Mouse (Mus musculus): Measurements from ENCODE around the gene B4galnt3. TPM values are rescaled to one million over a fixed set of nuclear protein-coding genes. Genes with fewer than 3 reads are reported as not detected.
A peak's percentile ranks its signal among the peaks of the same experiment; 100 is the strongest.

B4galnt3 gene
- total and polyA plus RNA-seq, 2 experiments from 2014 or later: 0.16 to 1.2 TPM

- Histone ChIP-seq H3K27me3 (ENCODE audit: insufficient read depth, low read length) (no peaks in the 10 kb centered on the region), H3K4me1 (ENCODE audit: insufficient read depth) (no peaks in the 10 kb centered on the region), H3K4me3 (ENCODE audit: low read depth, low read length) (no peak overlapping the region), H3K27ac (ENCODE audit: low read depth, low read length) (no peak overlapping the region), H3K4me2 (ENCODE audit: low read depth) (no peak overlapping the region), H3K9me3 (ENCODE audit: low read length) (no peaks in the 10 kb centered on the region), H3K9ac (no peak overlapping the region), H3K36me3 (ENCODE audit: insufficient read depth) (no peaks in the 10 kb centered on the region)
- WGBS: 83% methylated on average over 4 of the region's 4 CpGs
- ATAC-seq (no peak), DNase-seq (no peak)
- TF ChIP-seq CTCF (IDR thresholded peaks at IDR 0.05; ENCODE audit: low read depth): no peak
These were observed 126.8 kb downstream of the B4galnt3 start for GRCm38 (mm10) chr6:120167574-120167973.

GRCm38 (mm10) chr6:120164765-120165164 lies 129.6 kb downstream of the B4galnt3 start:
- Histone ChIP-seq H3K9me3 (ENCODE audit: low read length) (no peaks in the 10 kb centered on the region), H3K4me3 (ENCODE audit: low read depth, low read length) (no peak overlapping the region), H3K27me3 (ENCODE audit: insufficient read depth, low read length) (no peaks in the 10 kb centered on the region), H3K4me2 (ENCODE audit: low read depth) (no peak overlapping the region), H3K27ac (ENCODE audit: low read depth, low read length) (no peak overlapping the region), H3K36me3 (ENCODE audit: insufficient read depth) (no peaks in the 10 kb centered on the region), H3K4me1 (ENCODE audit: insufficient read depth) (0 out of 2 replicates have a peak, but pooled peaks cover under 1% of the 10 kb centered on the region), H3K9ac (no peak overlapping the region)
- ATAC-seq (no peak), DNase-seq (no peak)
- WGBS: 76% methylated on average over 4 of the region's 4 CpGs
- TF ChIP-seq CTCF (IDR thresholded peaks at IDR 0.05; ENCODE audit: low read depth): no peak

GRCm38 (mm10) chr6:120162928-120163327 lies 131.4 kb downstream of the B4galnt3 start:
- H3K9me3 ChIP-seq (ENCODE audit: low read length): no peaks in the 10 kb centered on the region
- H3K4me2 ChIP-seq (ENCODE audit: low read depth): no peak overlapping the region
- no peak overlapping the region for H3K9ac ChIP-seq
- H3K4me3 ChIP-seq (ENCODE audit: low read depth, low read length): no peak overlapping the region
- 0 out of 2 replicates have a peak, but pooled peaks cover 5% of the 10 kb centered on the region for H3K4me1 ChIP-seq (ENCODE audit: insufficient read depth)
- no peak for ATAC-seq
- no peaks in the 10 kb centered on the region for H3K27me3 ChIP-seq (ENCODE audit: insufficient read depth, low read length)
- TF ChIP-seq CTCF (IDR thresholded peaks at IDR 0.05; ENCODE audit: low read depth): no peak
- WGBS: 88% methylated on average over 6 of the region's 6 CpGs
- no peaks in the 10 kb centered on the region for H3K36me3 ChIP-seq (ENCODE audit: insufficient read depth)
- DNase-seq: no peak
- H3K27ac ChIP-seq (ENCODE audit: low read depth, low read length): no peak overlapping the region

GRCm38 (mm10) chr6:120159133-120159901 lies 135.0 kb downstream of the B4galnt3 start:
- Histone ChIP-seq H3K27ac (ENCODE audit: low read depth, low read length) (no peak overlapping the region), H3K27me3 (ENCODE audit: insufficient read depth, low read length) (no peaks in the 10 kb centered on the region), H3K9ac (no peak overlapping the region), H3K36me3 (ENCODE audit: insufficient read depth) (no peaks in the 10 kb centered on the region), H3K4me1 (ENCODE audit: insufficient read depth) (0 out of 2 replicates have a peak, but pooled peaks cover 5% of the 10 kb centered on the region), H3K9me3 (ENCODE audit: low read length) (no peaks in the 10 kb centered on the region), H3K4me3 (ENCODE audit: low read depth, low read length) (no peak overlapping the region), H3K4me2 (ENCODE audit: low read depth) (no peak overlapping the region)
- no peak for TF ChIP-seq CTCF (IDR thresholded peaks at IDR 0.05; ENCODE audit: low read depth)
- 28% methylated on average over 9 of the region's 9 CpGs for WGBS
- peak; percentile 88 for ATAC-seq
- peak; percentile 79 for DNase-seq

- 28% methylated on average over 6 of the region's 6 CpGs for WGBS
- TF ChIP-seq CTCF (IDR thresholded peaks at IDR 0.05; ENCODE audit: low read depth): no peak
- no peak overlapping the region for H3K27ac ChIP-seq (ENCODE audit: low read depth, low read length)
These were observed 136.9 kb downstream of the B4galnt3 start for GRCm38 (mm10) chr6:120157479-120157878.

GRCm38 (mm10) chr6:120155510-120155909 lies 138.8 kb downstream of the B4galnt3 start:
- H3K4me1 ChIP-seq (ENCODE audit: insufficient read depth): 0 out of 2 replicates have a peak, but pooled peaks cover 5% of the 10 kb centered on the region
- DNase-seq: no peak
- no peaks in the 10 kb centered on the region for H3K36me3 ChIP-seq (ENCODE audit: insufficient read depth)
- TF ChIP-seq CTCF (IDR thresholded peaks at IDR 0.05; ENCODE audit: low read depth): no peak
- no peak overlapping the region for H3K27ac ChIP-seq (ENCODE audit: low read depth, low read length)
- H3K9ac ChIP-seq: no peak overlapping the region
- H3K4me2 ChIP-seq (ENCODE audit: low read depth): no peak overlapping the region
- H3K27me3 ChIP-seq (ENCODE audit: insufficient read depth, low read length): no peaks in the 10 kb centered on the region
- 87% methylated on average over 4 of the region's 4 CpGs for WGBS
- H3K4me3 ChIP-seq (ENCODE audit: low read depth, low read length): no peak overlapping the region
- no peaks in the 10 kb centered on the region for H3K9me3 ChIP-seq (ENCODE audit: low read length)
- ATAC-seq: no peak

More at GRCm38 (mm10) chr6:120157479-120157878, 136.9 kb downstream of the B4galnt3 start:
- Histone ChIP-seq H3K9me3 (ENCODE audit: low read length) (no peaks in the 10 kb centered on the region), H3K4me1 (ENCODE audit: insufficient read depth) (0 out of 2 replicates have a peak, but pooled peaks cover 5% of the 10 kb centered on the region), H3K36me3 (ENCODE audit: insufficient read depth) (no peaks in the 10 kb centered on the region), H3K9ac (no peak overlapping the region), H3K4me2 (ENCODE audit: low read depth) (no peak overlapping the region), H3K27me3 (ENCODE audit: insufficient read depth, low read length) (no peaks in the 10 kb centered on the region), H3K4me3 (ENCODE audit: low read depth, low read length) (no peak overlapping the region)
- DNase-seq: peak; percentile 16
- no peak for ATAC-seq

Measured in forebrain, postnatal 0 days (tissue).